Mouse (Mus musculus) thymus, postnatal 0 days (tissue): Measurements from ENCODE around the gene Zfp54. TPM values are rescaled to one million over a fixed set of nuclear protein-coding genes. Genes with fewer than 3 reads are reported as not detected.

Experiments
- polyA plus RNA-seq: library from polyadenylated mRNA; unstranded; fragments of >200 nt; fragmentation: Nextera tagmentation; extraction: Ambion mirVana; gene quantifications from 2 replicates; pipeline ENCODE4 v1.2.1, GENCODE M21; 2015

Gene Zfp54
- polyA plus RNA-seq, 1 experiment from 2014 or later, result 9.2 TPM

Other genes starting within 250 kb of the Zfp54 start
- gene Vmn1r234, start 197.1 kb upstream of the Zfp54 start, polyA plus RNA-seq, result not detected in 2 replicates
- gene Vmn1r235, start 166.8 kb upstream of the Zfp54 start, polyA plus RNA-seq, result not detected in 2 replicates
- not detected in 2 replicates for gene Vmn1r236, start 140.3 kb upstream of the Zfp54 start, polyA plus RNA-seq
- not detected in 2 replicates for gene Vmn1r237, start 111.4 kb upstream of the Zfp54 start, polyA plus RNA-seq
- gene Zfp677, start 39.5 kb upstream of the Zfp54 start, polyA plus RNA-seq, result 5.2 and 5.5 TPM in 2 replicates
- 22.4 and 23.0 TPM in 2 replicates for gene Zfp51, start 27.1 kb downstream of the Zfp54 start, polyA plus RNA-seq
- 16.5 and 17.3 TPM in 2 replicates for gene Zfp53, start 65.8 kb downstream of the Zfp54 start, polyA plus RNA-seq
- gene Zfp52, start 112.3 kb downstream of the Zfp54 start, polyA plus RNA-seq, result 4.2 and 5.0 TPM in 2 replicates
- 2.2 and 2.6 TPM in 2 replicates for gene Zfp948, start 143.8 kb downstream of the Zfp54 start, polyA plus RNA-seq
- gene Zfp983, start 227.4 kb downstream of the Zfp54 start, polyA plus RNA-seq, result 5.6 and 5.8 TPM in 2 replicates